Mouse (Mus musculus) olfactory bulb, adult 2 months (tissue): ENCODE measurements around the gene Mthfd2.

ENCODE experiments used
- CTCF ChIP-seq: fragments of 200-500 bp; IDR thresholded peaks from 2 replicates; pipeline ENCODE4 v1.5.1; 2012; ENCODE audit warnings: low read depth, mild to moderate bottlenecking, low read length, moderate library complexity; ENCODE audit not compliant: insufficient read depth
- POLR2A ChIP-seq: fragments of 200-500 bp; IDR thresholded peaks from 2 replicates; pipeline ENCODE4 v1.6.1; 2012; ENCODE audit warnings: mild to moderate bottlenecking, low read depth, low read length, moderate library complexity; ENCODE audit not compliant: insufficient read depth

GRCm38 (mm10) chr6:83347916-83348315 lies 22.2 kb upstream of the Mthfd2 start:
- TF ChIP-seq CTCF (no peak), POLR2A (no peak)
